Mouse (Mus musculus) adrenal gland, postnatal 10 days (tissue): ENCODE data around the gene Defa22. TPM values are rescaled to one million over a fixed set of nuclear protein-coding genes. Genes with fewer than 3 reads are reported as not detected.
"Not testable (repeated sequence)": the region's sequence is repeated elsewhere in the genome, so short reads cannot be mapped to it uniquely, and the experiment has no call there.

Experiments
- DNase-seq: peaks from one replicate; pipeline ENCODE4 v3.0.0; 2021; ENCODE audit warnings: mixed read lengths
- long read RNA-seq, 2 experiments: library from polyadenylated mRNA; stranded (forward); transcript quantifications; one replicate each; pipeline ENCODE4 v2.0.0; 2021
- total RNA-seq, 2 experiments: library from RNA; stranded (reverse); gene quantifications; 2 replicates each; pipeline ENCODE4 v1.2.3; 2021

The Defa22 gene
- not detected for total RNA-seq
- long read RNA-seq, experiment 1, result 0 reads
- long read RNA-seq, experiment 2, result 0 reads

DNA sequence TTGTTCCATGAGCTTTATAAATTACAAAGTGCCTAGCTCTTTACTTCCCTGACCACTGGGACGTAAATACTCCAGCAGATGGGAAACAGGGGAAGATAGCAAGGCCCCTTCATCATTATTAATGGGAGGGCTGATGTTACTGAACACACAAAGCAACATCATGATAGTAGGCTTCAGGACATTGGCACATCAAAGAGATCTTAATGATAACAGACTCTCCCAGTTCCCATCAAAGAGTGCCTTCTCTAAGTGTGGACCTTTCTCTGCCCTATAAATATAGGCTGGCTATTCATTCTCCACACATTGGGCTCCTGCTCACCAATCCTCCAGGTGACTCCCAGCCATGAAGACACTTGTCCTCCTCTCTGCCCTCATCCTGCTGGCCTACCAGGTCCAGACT, at the start of gene Defa22:
Defa22 (plus strand) TSS at position 301 of the 400 bp plus-strand sequence.
- DNase-seq, result not testable (repeated sequence)

DNA sequence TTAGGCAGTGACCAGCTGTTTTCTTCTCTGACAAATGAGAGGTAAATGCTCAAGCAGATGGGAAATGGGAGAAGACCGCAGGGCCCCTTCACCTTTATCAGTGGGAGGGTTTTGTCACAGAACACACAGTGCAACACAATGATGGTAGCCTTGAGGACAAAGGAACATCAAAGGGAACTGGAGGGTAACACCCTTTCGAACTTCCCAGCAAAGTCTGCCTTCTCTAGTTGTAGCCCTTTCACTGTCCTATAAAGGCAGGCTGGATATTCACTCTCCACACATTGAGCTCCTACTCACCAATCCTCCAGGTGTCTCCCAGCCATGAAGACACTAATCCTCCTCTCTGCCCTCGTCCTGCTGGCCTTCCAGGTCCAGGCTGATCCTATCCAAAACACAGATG, 27.7 kb upstream of the Defa22 start, which contains the start of gene Defa30:
Defa30 (plus strand) TSS at position 301 of the 400 bp plus-strand sequence.
- DNase-seq, result not testable (repeated sequence)

DNA sequence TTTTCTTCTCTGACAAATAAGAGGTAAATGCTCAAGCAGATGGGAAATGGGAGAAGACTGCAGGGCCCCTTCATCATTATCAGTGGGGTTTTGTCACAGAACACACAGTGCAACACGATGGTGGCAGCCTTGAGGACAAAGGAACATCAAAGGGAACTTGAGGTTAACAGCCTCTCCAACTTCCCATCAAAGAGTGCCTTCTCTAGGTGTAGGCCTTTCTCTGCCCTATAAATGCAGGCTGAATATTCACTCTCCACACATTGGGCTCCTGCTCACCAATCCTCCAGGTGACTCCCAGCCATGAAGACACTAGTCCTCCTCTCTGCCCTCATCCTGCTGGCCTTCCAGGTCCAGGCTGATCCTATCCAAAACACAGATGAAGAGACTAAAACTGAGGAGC, 29.2 kb downstream of the Defa22 start, which contains the start of gene Defa31:
Defa31 (plus strand) TSS at position 301 of the 400 bp plus-strand sequence.
- DNase-seq, result not testable (repeated sequence)

- DNase-seq, result not testable (repeated sequence)
Measured at GRCm38 (mm10) chr8:21201261-21201660, 39.2 kb downstream of the Defa22 start, which contains the start of gene Gm15293. Gm15293 (plus strand) TSS chr8:21201561.

Other genes starting within 250 kb of the Defa22 start
- not detected for gene Gm6040, start 240.2 kb upstream of the Defa22 start, total RNA-seq
- gene AY761185, start 217.6 kb upstream of the Defa22 start, total RNA-seq, result not detected
- not detected for gene Defa21, start 136.7 kb upstream of the Defa22 start, total RNA-seq
- gene Defa23, start 107.2 kb upstream of the Defa22 start, total RNA-seq, result not detected
- gene Defa35, start 97.2 kb upstream of the Defa22 start, total RNA-seq, result not detected
- gene Defa25, start 77.8 kb upstream of the Defa22 start, total RNA-seq, result not detected
- not detected for gene Gm14851, start 66.2 kb upstream of the Defa22 start, total RNA-seq
- gene Defa30, start 27.6 kb upstream of the Defa22 start, total RNA-seq, result not detected
- gene Defa31, start 29.3 kb downstream of the Defa22 start, total RNA-seq, result not detected
- gene Gm15293, start 39.3 kb downstream of the Defa22 start, total RNA-seq, result not detected
- gene Gm15292, start 87.5 kb downstream of the Defa22 start, total RNA-seq, result not detected
- gene Defa27, start 153.3 kb downstream of the Defa22 start, total RNA-seq, result not detected
- not detected for gene Defa29, start 164.7 kb downstream of the Defa22 start, total RNA-seq
- not detected for gene Defa2, start 216.2 kb downstream of the Defa22 start, total RNA-seq
- gene Defa33, start 229.5 kb downstream of the Defa22 start, total RNA-seq, result not detected